Mouse (Mus musculus) adrenal gland, postnatal 10 days (tissue): ENCODE data around the gene Pla1a. TPM values are rescaled to one million over a fixed set of nuclear protein-coding genes. Genes with fewer than 3 reads are reported as not detected.

Source experiments
- DNase-seq: peaks from one replicate; pipeline ENCODE4 v3.0.0; 2021; ENCODE audit warnings: mixed read lengths
- total RNA-seq, 2 experiments: library from RNA; stranded (reverse); gene quantifications; 2 replicates each; pipeline ENCODE4 v1.2.3; 2021

Pla1a gene
- total RNA-seq, 2 experiments from 2014 or later = 19.9 to 29.6 TPM

DNA sequence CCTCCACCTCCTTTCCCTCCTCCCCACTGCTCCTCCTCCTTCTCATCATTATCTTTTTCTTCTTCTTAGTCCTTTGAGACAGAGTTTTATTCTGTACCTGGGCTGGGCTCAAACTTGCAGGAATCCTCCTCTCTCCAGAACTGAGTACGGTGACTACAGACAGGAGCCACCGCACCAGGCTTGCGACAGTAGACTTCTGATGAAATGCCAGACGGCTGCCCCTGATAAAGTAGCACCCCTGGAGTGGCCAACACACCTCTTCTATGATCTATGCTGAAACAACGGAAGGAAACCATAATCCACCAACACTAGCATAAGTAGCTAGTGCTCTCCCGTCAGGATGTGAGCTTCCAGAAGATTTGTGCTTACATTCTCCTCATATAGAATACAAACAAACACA is 45.6 kb downstream of the Pla1a start:
- no peak for DNase-seq

DNA sequence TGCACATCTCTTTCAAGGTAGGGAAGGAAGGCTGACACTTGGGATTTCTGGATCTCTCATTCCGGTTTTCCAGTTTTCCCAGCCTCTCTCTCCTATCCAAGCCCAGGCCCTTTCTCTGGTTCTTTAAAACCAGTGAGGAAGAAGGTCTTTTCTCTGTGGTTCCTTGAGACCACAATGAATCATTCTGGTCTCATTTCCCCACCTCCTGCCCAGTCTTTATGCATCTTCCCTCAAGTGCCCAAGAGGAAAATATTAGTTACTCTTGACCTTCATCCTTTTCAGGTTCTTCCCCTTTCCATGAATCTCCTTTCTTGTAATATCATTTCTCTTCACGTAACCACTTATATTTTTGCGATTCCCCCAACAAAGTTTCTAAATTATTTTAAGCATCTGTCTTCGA is 47.2 kb downstream of the Pla1a start:
- no peak for DNase-seq

DNA sequence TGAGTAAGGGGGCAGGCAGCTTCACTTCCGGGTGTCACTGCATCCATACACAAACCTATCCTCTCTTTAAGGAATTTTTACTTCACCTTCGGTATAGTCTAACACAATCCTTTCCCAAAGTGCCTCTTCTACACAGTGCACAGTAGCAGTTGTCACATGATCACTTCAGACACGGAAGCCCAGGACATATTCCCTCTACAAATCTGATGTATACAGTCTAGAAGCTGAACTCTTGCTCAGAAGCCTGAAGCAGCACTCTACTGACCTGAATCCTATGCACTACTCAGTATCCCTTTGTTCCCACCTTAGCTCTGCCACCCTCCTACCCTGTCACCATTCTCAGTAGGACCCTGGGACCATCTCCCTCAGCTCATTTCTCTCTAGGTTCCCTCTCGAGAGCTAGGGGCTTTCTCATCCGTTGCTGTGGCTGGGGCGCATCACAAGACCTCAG is 47.7 kb downstream of the Pla1a start:
- DNase-seq = no peak

DNA sequence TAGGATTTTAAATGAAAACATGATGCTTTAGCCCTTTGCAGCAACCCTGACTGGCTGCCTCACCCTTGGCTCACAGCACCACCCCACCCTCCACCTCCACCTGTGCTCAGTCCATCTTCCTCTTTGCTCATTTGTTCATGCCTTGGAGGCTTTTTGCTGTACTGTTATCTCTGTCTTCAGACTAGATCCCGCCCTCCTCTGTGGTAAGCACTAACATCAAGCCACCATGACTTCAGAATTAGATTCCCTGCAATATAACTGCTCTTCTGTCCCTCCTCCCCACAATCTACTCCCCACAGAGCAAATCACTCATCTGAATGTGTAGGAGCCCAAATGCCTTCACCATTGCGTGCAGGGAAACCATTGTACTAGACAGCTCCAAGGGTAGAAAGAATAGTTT is 49.3 kb downstream of the Pla1a start:
- no peak for DNase-seq

GRCm38 (mm10) chr16:38379926-38380325 is 53.0 kb downstream of the Pla1a start:
- DNase-seq = no peak

DNA sequence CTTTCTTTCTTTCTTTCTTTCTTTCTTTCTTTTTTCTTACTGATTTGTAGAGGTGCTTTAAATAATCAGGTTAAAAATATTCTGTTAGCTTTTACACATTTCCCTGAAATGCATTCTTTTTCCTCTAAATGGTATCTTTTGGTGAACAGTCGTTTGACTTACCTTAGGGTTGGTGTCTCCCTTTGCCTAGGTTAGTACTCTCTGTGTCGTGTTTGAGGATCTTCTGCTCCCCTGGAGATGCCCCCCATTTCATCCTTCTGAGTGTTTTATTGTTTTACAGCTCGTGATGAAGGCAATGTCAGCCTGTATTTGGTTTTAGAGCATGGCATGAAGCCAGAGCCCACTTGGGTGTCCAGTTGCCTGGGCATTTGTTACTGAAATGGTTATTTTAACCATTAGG is 53.5 kb downstream of the Pla1a start:
- no peak for DNase-seq

GRCm38 (mm10) chr16:38379088-38379487 is 53.9 kb downstream of the Pla1a start:
- no peak for DNase-seq

GRCm38 (mm10) chr16:38378591-38378990 is 54.4 kb downstream of the Pla1a start:
- DNase-seq = no peak

- DNase-seq = no peak
Observed at GRCm38 (mm10) chr16:38377546-38377945, 55.4 kb downstream of the Pla1a start.

DNA sequence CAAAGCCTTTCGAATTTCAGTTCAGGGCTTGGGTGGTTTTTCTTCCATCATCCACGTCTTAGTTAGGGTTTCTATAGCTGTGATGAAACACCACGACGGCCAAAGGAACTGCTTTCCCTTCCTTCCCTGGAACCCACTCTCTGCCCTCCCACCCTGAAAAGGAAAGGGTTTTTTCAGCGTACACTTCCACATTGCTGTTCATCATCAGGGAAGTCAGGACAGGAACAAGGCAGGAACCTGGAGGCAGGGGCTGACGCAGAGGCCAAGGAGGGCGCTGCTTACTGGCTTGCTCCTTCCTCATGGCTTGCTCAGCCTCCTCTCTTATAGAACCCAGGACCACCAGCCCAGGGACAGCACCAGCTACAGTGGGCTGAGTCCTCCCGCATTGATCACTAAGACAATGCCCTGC is 56.1 kb downstream of the Pla1a start:
- peak; percentile 35 for DNase-seq

- DNase-seq = peak; percentile 61
Observed at GRCm38 (mm10) chr16:38376163-38376840, 56.6 kb downstream of the Pla1a start.

DNA sequence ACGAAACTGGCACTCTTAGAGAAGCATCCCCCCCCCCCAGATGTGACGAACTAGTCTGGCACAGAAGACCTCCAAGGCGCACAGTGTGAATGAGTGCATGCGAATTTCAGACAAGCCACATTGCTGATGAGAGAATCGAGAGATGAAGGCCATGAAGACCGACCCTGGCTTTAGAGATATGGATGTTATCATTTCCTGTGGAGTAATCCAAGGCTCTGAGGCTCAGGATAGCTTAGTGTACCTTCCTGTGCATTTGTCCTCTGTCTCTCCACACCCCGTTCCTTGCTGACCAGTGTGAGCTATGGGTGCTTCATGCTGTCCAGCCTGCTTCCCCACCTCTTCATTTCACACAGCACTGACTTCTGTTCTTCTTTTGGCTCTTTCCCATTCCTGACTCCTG is 57.8 kb downstream of the Pla1a start:
- DNase-seq = no peak

DNA sequence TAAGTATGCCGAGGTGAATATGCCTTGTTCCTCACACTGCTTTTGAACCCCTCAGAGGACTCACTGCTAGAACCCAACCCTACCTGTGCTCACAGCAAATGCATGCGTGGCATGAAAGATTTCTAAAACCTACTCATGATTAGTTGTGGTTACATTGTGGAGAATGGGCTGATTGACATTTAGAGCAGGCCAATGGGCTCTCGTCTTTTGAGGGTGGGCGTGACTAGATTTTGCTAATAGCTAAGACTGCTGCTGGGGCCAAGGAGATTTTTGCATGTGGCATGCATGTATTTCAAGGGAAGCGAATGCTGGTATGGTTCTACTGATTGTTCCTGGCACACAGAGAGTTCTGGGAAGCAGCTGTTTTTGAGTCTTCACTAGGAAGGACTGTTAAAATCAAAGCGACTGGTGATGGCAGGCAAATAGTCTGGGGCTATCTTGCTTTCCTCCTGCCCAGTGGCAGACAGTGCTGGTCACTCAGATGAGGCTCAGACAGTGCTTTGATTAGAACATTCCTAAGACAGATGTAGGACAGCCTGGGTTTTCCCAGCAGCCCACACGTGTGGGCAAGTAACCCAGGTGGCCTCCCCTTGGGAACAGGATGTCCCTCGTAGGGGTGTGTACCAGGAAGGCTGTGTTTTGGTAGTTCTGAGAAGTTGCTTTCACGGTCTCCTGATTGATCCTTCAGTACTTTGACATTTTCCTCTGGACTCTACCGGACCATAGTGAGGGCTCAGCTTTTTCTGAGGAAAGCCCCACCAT is 58.4 kb downstream of the Pla1a start:
- no peak for DNase-seq

DNA sequence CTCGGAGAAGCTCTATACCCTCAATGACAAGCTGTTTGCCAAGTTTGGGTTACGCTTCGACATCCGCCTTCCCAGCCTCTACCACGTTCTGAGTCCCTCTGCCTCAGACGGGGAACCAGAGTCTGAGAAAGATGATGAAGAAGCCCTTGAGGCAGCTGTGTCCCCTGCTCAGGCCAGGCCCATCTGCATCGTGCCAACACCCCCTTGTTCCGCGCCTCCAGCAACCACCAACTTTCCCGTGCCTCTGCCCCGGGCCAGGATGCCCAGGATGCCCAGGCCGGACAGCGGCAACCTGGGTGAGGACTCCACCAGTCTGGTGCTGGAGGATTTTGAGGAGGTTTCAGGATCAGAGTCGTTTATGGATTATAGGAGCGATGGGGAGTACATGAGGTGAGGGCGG is 59.0 kb downstream of the Pla1a start:
- DNase-seq = no peak

GRCm38 (mm10) chr16:38373439-38373838 is 59.5 kb downstream of the Pla1a start:
- no peak for DNase-seq

GRCm38 (mm10) chr16:38372876-38373275 is 60.1 kb downstream of the Pla1a start:
- DNase-seq = no peak

GRCm38 (mm10) chr16:38371705-38372296 is 61.1 kb downstream of the Pla1a start:
- no peak for DNase-seq

DNA sequence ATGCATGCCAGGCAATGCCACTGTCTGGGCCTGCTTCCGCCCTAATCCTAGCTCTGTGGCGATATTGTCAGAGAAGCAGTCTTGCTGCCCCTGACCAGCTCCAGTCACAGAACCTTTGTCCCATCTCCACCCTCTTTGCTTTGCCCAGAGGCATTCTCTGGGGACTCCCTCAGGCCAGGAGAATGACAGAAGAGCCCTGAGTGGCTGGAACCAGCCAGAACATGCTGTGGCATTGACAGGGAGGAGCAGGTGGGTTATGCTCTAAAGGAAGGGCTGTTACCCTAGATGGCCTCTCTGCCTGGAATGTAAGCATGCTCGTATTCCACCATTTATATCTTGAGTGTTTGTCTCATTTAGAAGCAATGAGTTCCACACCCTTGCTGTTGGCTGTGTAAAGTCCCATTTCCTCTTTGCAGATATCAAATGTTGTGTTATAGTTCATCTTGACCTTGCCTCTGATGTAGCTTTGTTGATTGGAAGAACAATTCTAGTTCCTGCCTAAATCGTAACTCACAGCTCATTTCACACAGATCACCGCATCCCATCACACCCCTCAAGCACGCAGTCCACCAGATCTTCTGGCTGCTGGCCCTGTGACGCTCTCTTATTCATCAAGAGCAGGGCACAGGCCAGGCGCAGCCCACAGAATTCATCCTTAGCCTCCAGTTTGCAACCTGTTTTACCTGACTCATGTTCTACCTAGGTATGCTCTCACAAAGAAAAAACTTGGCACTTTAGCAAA is 62.1 kb downstream of the Pla1a start:
- DNase-seq = peak; percentile 70

DNA sequence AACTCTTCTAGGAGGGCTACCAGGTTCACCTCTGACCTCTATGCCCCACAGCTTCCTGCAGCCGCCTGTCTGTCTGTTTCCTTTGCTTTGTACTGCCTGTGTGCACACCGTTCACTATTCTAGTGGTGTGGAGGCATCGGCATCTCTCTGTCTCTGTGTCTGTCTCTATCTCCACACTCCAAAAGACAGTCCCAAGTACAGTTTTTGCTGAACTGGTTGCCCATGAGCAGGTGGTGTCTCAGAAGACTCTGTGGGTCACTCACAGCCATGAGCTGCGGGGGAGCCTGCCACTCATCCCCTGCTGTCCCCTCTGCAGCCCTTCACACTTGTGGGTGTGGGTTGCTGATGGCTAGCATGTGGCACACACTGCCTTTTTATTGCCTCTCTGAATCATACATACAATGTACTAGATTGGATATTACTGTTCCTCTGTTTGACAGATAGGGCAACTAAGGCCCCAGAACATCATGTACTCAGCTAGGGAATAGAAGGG is 62.9 kb downstream of the Pla1a start:
- DNase-seq = no peak

GRCm38 (mm10) chr16:38369431-38369830 is 63.5 kb downstream of the Pla1a start:
- no peak for DNase-seq

DNA sequence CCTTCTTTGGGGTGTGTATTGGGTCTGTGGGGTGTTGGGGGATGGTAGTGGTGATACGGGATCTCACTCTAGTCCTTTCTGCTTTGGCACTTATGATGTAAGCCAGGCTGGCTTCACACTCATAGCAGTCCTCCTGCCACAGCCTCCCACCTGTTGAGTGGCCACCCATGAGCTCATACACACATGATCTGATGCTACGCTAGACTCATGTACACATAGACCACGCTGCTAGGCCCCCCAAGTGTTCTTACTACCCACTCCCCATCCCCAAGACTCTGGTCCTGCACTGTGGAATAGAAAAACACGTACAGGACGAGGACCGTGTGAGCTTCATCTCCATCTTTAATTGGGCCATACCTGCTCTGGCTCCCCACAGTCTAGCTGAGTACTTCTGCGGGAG is 63.9 kb downstream of the Pla1a start:
- DNase-seq = no peak

- no peak for DNase-seq
Observed at GRCm38 (mm10) chr16:38368336-38368735, 64.6 kb downstream of the Pla1a start.

DNA sequence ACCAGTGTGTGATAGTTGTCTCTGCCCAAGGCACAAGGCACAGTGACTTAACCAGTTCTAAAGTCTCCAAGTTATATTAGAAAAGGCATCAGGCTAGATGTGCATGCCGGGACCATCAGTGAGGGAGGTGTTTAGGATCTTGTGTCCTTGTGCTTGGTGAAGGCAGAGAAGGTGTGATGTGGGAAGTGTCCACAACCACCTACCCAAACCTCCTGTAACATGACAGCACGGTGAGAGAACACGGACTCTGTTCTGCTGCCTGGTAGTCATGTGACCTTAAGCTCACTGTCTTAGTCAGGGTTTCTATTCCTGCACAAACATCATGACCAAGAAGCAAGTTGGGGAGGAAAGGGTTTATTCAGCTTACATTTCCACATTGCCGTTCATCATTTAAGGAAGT is 66.7 kb downstream of the Pla1a start:
- no peak for DNase-seq
